Comparison of ENCODE assay signal across 14 mouse cellular contexts in the genomic region with DNA sequence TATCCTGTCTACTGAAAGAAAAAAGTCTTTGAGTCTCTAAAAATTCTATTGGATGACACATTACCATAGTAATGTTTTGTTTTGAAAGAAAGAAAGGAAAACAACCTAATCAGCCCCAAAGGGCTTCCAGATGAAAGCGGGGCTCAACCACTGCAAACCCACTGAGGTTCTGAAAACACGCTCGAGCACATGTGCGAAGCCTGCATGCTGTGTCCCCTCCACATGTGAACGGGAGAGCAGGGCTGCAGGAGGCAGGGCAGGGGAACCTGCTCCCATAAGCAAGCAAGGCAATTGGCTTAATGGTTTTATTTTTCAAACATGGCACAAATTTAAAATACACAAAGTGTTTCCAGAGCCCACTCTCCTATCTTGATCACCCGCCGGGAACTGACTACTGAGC. TPM values are rescaled to one million over a fixed set of nuclear protein-coding genes. Genes with fewer than 3 reads are reported as not detected.
DNase-seq lines count a peak whose midpoint lies in the region; ATAC-seq lines count a peak whose summit lies in the region.
"Had no signal": no experiment of that assay in that cellular context is flagged by ENCODE, and none has a peak within 500 bp of the region (broad histone marks: within the 10 kb centered on the region; RNA-seq: fewer than 3 reads in every experiment).

No protein-coding gene starts in this region.

- peaks cover 51% of the 10 kb centered on the region for H3K4me1 ChIP-seq in neural tube, embryonic 13.5 days (replicated peaks)
- peaks cover 14% of the 10 kb centered on the region; the same call in 1 of the 2 replicates for H3K4me1 ChIP-seq in hindbrain, embryonic 14.5 days (replicated peaks; ENCODE audit: control insufficient read depth, insufficient read depth, low read length)
- H3K4me1 ChIP-seq in stomach, embryonic 16.5 days (ENCODE audit: control insufficient read depth, insufficient read depth, low read length), result peaks cover 27% of the 10 kb centered on the region

- WGBS in neural tube, embryonic 13.5 days, result 59% methylated on average over 7 of the region's 7 CpGs
- 64% methylated on average over 7 of the region's 7 CpGs for WGBS in hindbrain, embryonic 14.5 days
- 85% methylated on average over 7 of the region's 7 CpGs for WGBS in stomach, embryonic 16.5 days

- intact Hi-C loops in gastrocnemius, postnatal 14 days (cut with DNase I; ENCODE audit: low total_unique reads), result loop anchor here (5.0 to 10.0 kb wide), 2 partner anchors 76 to 188 kb away; no protein-coding TSS in a partner anchor

- no peaks in the 10 kb centered on the region for H3K27me3 ChIP-seq in neural tube, embryonic 13.5 days
- H3K27me3 ChIP-seq in hindbrain, embryonic 14.5 days (ENCODE audit: control insufficient read depth, insufficient read depth, low read length), result no peaks in the 10 kb centered on the region
- no peaks in the 10 kb centered on the region for H3K27me3 ChIP-seq in stomach, embryonic 16.5 days (ENCODE audit: control insufficient read depth, insufficient read depth, low read length)

- ATAC-seq in neural tube, embryonic 13.5 days (ENCODE audit: low read depth), result no peak
- ATAC-seq in hindbrain, embryonic 14.5 days (ENCODE audit: low FRiP score), result no peak
- ATAC-seq in stomach, embryonic 16.5 days (ENCODE audit: insufficient read depth, low FRiP score), result no peak
- ATAC-seq: activated CD4-positive, CD25-positive, alpha-beta regulatory T cell, adult 4 months had no signal

- H3K36me3 ChIP-seq in neural tube, embryonic 13.5 days, result peaks cover 17% of the 10 kb centered on the region
- H3K36me3 ChIP-seq in hindbrain, embryonic 14.5 days (replicated peaks; ENCODE audit: control insufficient read depth, insufficient read depth), result peaks cover 13% of the 10 kb centered on the region
- H3K36me3 ChIP-seq in stomach, embryonic 16.5 days (ENCODE audit: control insufficient read depth, insufficient read depth, low read length), result no peaks in the 10 kb centered on the region

- H3K4me3 ChIP-seq in neural tube, embryonic 13.5 days, result no peak overlapping the region
- H3K4me3 ChIP-seq in hindbrain, embryonic 14.5 days (replicated peaks; ENCODE audit: low read length), result no peak overlapping the region
- no peak overlapping the region for H3K4me3 ChIP-seq in stomach, embryonic 16.5 days (replicated peaks; ENCODE audit: low read length)

- no peaks in the 10 kb centered on the region for H3K9me3 ChIP-seq in neural tube, embryonic 13.5 days
- H3K9me3 ChIP-seq in hindbrain, embryonic 14.5 days (ENCODE audit: control insufficient read depth, low read length), result no peaks in the 10 kb centered on the region
- no peaks in the 10 kb centered on the region for H3K9me3 ChIP-seq in stomach, embryonic 16.5 days (replicated peaks; ENCODE audit: control insufficient read depth, low read length)

- 0 out of 2 replicates have a peak overlapping the region, but pooled peaks have one; percentile 12 for H3K9ac ChIP-seq in neural tube, embryonic 13.5 days
- H3K9ac ChIP-seq in hindbrain, embryonic 14.5 days, result no peak overlapping the region
- no peak overlapping the region for H3K9ac ChIP-seq in stomach, embryonic 16.5 days (ENCODE audit: low read length)

- DNase-seq in heart, adult 11 months, result peak; percentile 97
- DNase-seq in heart, postnatal 4 days, result no peak
- no peak for DNase-seq in neural tube, embryonic 10.5 days (ENCODE audit: extremely low spot score, low spot score)
- DNase-seq in hindbrain, embryonic 14.5 days (ENCODE audit: low spot score), result no peak
- DNase-seq in spleen, postnatal 4 days (ENCODE audit: low spot score in 2 of 2), result no peak
- no peak for DNase-seq in gastrocnemius, postnatal 14 days
- DNase-seq: cerebellum, adult 9-10 months; kidney, postnatal 25 days; lung, postnatal 4 days; thymus, postnatal 4 days had no signal

- H3K27ac ChIP-seq in neural tube, embryonic 13.5 days (replicated peaks), result peak overlapping the region; percentile 2; the same call in 1 of the 2 replicates
- H3K27ac ChIP-seq in hindbrain, embryonic 14.5 days, result peak overlapping the region; percentile 34; the same call in 1 of the 2 replicates
- H3K27ac ChIP-seq in stomach, embryonic 16.5 days (ENCODE audit: low read length), result peak overlapping the region; percentile 46; the same call in 1 of the 2 replicates

- H3K4me2 ChIP-seq in neural tube, embryonic 13.5 days, result no peak overlapping the region
- no peak overlapping the region for H3K4me2 ChIP-seq in hindbrain, embryonic 14.5 days (replicated peaks)
- H3K4me2 ChIP-seq in stomach, embryonic 16.5 days (ENCODE audit: low read depth, low read length), result no peak overlapping the region

RNA-seq across cellular contexts. Expression of gene Selplg, which starts 24.2 kb away (rescaled TPM):
- 1 to 10 TPM; 1.3 to 2.1 TPM for total RNA-seq in heart, postnatal 4 days (2021)
- polyA plus RNA-seq in neural tube, embryonic 13.5 days (2015; fragmentation: Nextera tagmentation; extraction: Ambion mirVana), result 1.9 and 2.5 TPM in 2 replicates
- 1.6 and 2.4 TPM in 2 replicates for polyA plus RNA-seq in hindbrain, embryonic 14.5 days (2014; fragmentation: Nextera tagmentation; extraction: Ambion mirVana)
- polyA plus RNA-seq in stomach, embryonic 16.5 days (2015; fragmentation: Nextera tagmentation; extraction: Ambion mirVana), result 7.3 and 9.1 TPM in 2 replicates
- total RNA-seq in gastrocnemius, postnatal 14 days (2021), result 1 to 10 TPM; 1.1 TPM

RNA-seq across cellular contexts. Expression of gene Coro1c, which starts 51.9 kb away (rescaled TPM):
- 100 to 1,000 TPM in 1 of 2 experiments, 10 to 100 TPM in 1; 92.4 to 108 TPM for total RNA-seq in heart, postnatal 4 days (2021)
- 183 and 200 TPM in 2 replicates for polyA plus RNA-seq in neural tube, embryonic 13.5 days (2015; fragmentation: Nextera tagmentation; extraction: Ambion mirVana)
- 172 and 177 TPM in 2 replicates for polyA plus RNA-seq in hindbrain, embryonic 14.5 days (2014; fragmentation: Nextera tagmentation; extraction: Ambion mirVana)
- polyA plus RNA-seq in stomach, embryonic 16.5 days (2015; fragmentation: Nextera tagmentation; extraction: Ambion mirVana), result 145 and 159 TPM in 2 replicates
- total RNA-seq in gastrocnemius, postnatal 14 days (2021), result 10 to 100 TPM; 24.0 to 28.7 TPM

RNA-seq across cellular contexts. Expression of gene Tmem119, which starts 56.3 kb away (rescaled TPM):
- total RNA-seq in heart, postnatal 4 days (2021), result 10 to 100 TPM; 11.7 to 13.7 TPM
- 12.6 and 19.9 TPM in 2 replicates for polyA plus RNA-seq in neural tube, embryonic 13.5 days (2015; fragmentation: Nextera tagmentation; extraction: Ambion mirVana)
- polyA plus RNA-seq in hindbrain, embryonic 14.5 days (2014; fragmentation: Nextera tagmentation; extraction: Ambion mirVana), result 4.8 and 5.0 TPM in 2 replicates
- 71.4 and 73.0 TPM in 2 replicates for polyA plus RNA-seq in stomach, embryonic 16.5 days (2015; fragmentation: Nextera tagmentation; extraction: Ambion mirVana)
- total RNA-seq in gastrocnemius, postnatal 14 days (2021), result 10 to 100 TPM in 1 of 2 experiments, 1 to 10 TPM in 1; 5.8 to 11.2 TPM
- total RNA-seq: MEL had no signal
- polyA plus RNA-seq: activated CD4-positive, CD25-positive, alpha-beta regulatory T cell, adult 4 months had no signal
